Mouse (Mus musculus): ENCODE measurements at regions not wholly inside any gene's neighbourhood (a gene's known extent, or its start where the extent isn't known, plus 50 kb on each side); places are given as distances from the start of the nearest gene placed in this dataset.
A peak's percentile ranks its signal among the peaks of the same experiment; 100 is the strongest.

DNA sequence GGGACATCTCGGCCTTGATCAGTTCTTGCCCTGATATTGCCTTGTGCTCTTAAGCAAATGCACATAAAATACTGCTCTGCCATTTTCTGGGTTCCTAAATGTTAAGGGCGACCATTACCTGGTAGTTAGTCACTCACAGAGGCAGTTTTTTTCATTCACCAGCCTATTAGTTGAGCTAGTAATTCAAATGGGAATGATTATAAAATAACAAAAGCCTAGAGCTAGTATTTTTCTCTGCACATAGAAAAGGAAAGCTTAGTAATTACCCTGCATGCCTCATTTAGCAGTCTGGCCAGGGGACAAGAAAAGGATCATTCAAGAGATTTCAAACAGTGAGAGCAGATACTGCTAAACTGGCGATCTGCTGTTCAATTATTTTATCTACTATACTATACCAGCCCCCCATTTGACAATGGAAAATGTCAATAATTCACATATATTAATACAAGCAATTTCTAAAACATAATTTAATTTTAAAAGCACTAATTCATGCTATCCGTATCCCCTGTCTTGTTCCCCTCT lies 645.1 kb downstream of the Pdha2 start:
- WGBS, result 27% methylated on average over 4 of the region's 4 CpGs
- TF ChIP-seq CTCF (IDR thresholded peaks at IDR 0.05; ENCODE audit: low read depth), result no peak
- Histone ChIP-seq H3K27me3 (ENCODE audit: insufficient read depth, low read length) (no peaks in the 10 kb centered on the region), H3K4me3 (ENCODE audit: low read depth, low read length) (no peak overlapping the region), H3K27ac (ENCODE audit: low read depth, low read length) (no peak overlapping the region), H3K9ac (no peak overlapping the region), H3K36me3 (ENCODE audit: insufficient read depth) (no peaks in the 10 kb centered on the region), H3K4me1 (ENCODE audit: insufficient read depth) (no peaks in the 10 kb centered on the region), H3K4me2 (ENCODE audit: low read depth) (no peak overlapping the region), H3K9me3 (ENCODE audit: low read length) (no peaks in the 10 kb centered on the region)
- ATAC-seq (no peak), DNase-seq (no peak)

DNA sequence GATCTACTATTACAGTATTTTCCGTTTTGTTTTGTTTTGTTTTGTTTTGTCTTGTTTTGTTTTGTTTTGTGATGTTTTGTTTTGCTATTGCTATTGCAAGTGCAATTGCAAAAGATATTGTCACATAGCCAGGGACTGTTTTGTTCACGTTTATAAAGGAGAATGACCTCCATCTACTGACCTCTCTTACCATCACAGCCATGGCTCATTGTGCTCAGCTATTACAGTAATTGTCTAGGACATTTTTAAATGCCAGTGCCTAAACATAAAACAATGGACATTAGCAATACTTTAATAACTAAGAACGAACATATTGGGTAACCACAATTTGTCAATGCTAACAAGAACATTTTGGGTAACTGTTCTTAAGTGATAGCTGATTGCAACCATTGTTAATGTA lies 657.4 kb downstream of the Pdha2 start:
- H3K36me3 ChIP-seq (ENCODE audit: insufficient read depth), result no peaks in the 10 kb centered on the region

DNA sequence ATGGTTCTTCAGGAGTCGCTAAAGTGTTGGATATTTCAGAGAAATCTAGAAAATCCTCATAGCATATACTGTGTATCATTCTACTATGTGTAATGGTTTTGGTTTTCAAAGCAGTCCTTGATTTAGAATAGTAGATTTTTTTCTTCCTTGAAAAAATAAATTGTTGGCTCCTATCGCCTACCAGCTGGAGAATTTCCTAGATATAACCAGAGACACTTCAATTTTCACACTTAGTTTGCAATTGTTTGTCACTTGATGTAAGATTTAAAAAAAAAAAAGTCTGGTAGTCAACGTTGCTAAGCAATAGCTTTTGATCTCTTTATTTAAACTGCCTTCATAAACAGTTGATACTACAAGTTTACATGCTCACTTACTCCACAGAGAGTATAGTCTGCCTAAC lies 663.7 kb downstream of the Pdha2 start:
- H3K27ac ChIP-seq (ENCODE audit: low read depth, low read length), result no peak overlapping the region
- no peaks in the 10 kb centered on the region for H3K4me1 ChIP-seq (ENCODE audit: insufficient read depth)
- H3K4me2 ChIP-seq (ENCODE audit: low read depth), result no peak overlapping the region
- no peaks in the 10 kb centered on the region for H3K36me3 ChIP-seq (ENCODE audit: insufficient read depth)
- 66% methylated on average over 3 of the region's 3 CpGs for WGBS
- no peaks in the 10 kb centered on the region for H3K9me3 ChIP-seq (ENCODE audit: low read length)
- no peak overlapping the region for H3K9ac ChIP-seq
- H3K4me3 ChIP-seq (ENCODE audit: low read depth, low read length), result no peak overlapping the region
- DNase-seq (peak; percentile 61), ATAC-seq (peak; percentile 80)
- no peak for TF ChIP-seq CTCF (IDR thresholded peaks at IDR 0.05; ENCODE audit: low read depth)
- H3K27me3 ChIP-seq (ENCODE audit: insufficient read depth, low read length), result no peaks in the 10 kb centered on the region

More for the DNA sequence above, 657.4 kb downstream of the Pdha2 start:
- TF ChIP-seq CTCF (IDR thresholded peaks at IDR 0.05; ENCODE audit: low read depth), result no peak
- no peak overlapping the region for H3K4me3 ChIP-seq (ENCODE audit: low read depth, low read length)
- no peak overlapping the region for H3K4me2 ChIP-seq (ENCODE audit: low read depth)
- no peaks in the 10 kb centered on the region for H3K4me1 ChIP-seq (ENCODE audit: insufficient read depth)
- H3K27me3 ChIP-seq (ENCODE audit: insufficient read depth, low read length), result no peaks in the 10 kb centered on the region
- no peaks in the 10 kb centered on the region for H3K9me3 ChIP-seq (ENCODE audit: low read length)
- DNase-seq (no peak), ATAC-seq (no peak)
- H3K27ac ChIP-seq (ENCODE audit: low read depth, low read length), result no peak overlapping the region
- H3K9ac ChIP-seq, result no peak overlapping the region
- WGBS, result 62% methylated on average over 3 of the region's 3 CpGs

DNA sequence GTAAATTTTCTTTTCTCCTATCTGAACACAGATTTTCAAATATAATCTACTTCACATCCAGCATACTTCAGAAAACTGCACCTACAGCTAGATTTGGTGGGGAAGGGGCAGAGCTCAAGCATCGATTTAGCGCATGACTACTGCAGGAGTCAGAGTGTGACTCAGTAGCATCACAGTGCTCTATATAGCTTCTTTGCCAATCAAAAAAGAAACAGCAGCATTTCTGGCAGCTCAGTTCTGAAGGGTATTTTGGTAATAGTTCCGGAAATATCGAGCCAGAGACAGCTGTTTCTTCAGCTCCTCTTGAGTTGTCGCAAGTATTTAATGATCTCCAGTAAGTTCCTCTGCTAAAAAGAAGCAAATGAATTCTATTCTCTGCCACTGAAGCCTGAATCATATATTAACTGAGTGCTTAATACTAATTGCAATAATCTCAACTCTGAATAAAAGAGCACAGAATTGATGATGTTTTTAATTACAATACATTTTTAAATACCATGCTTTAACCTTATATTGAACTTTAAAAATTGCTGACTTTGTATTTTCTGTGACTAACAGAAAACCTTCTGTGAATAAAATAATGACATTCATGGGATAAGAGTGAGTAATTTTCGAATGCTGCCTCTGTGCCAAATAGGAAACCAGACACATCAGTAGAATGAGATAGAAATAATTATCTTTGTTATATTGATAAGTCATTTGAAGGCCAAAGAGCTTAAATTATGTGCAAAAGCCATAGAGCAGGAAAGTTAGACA lies 680.2 kb downstream of the Pdha2 start:
- ATAC-seq (peak; percentile 69), DNase-seq (no peak)
- WGBS, result 53% methylated on average over 6 of the region's 6 CpGs
- H3K9me3 ChIP-seq (ENCODE audit: low read length), result no peaks in the 10 kb centered on the region
- TF ChIP-seq CTCF (IDR thresholded peaks at IDR 0.05; ENCODE audit: low read depth), result no peak
- H3K4me2 ChIP-seq (ENCODE audit: low read depth), result no peak overlapping the region
- H3K36me3 ChIP-seq (ENCODE audit: insufficient read depth), result no peaks in the 10 kb centered on the region
- H3K27me3 ChIP-seq (ENCODE audit: insufficient read depth, low read length), result no peaks in the 10 kb centered on the region
- H3K27ac ChIP-seq (ENCODE audit: low read depth, low read length), result no peak overlapping the region
- no peak overlapping the region for H3K9ac ChIP-seq
- H3K4me3 ChIP-seq (ENCODE audit: low read depth, low read length), result no peak overlapping the region
- H3K4me1 ChIP-seq (ENCODE audit: insufficient read depth), result no peaks in the 10 kb centered on the region

DNA sequence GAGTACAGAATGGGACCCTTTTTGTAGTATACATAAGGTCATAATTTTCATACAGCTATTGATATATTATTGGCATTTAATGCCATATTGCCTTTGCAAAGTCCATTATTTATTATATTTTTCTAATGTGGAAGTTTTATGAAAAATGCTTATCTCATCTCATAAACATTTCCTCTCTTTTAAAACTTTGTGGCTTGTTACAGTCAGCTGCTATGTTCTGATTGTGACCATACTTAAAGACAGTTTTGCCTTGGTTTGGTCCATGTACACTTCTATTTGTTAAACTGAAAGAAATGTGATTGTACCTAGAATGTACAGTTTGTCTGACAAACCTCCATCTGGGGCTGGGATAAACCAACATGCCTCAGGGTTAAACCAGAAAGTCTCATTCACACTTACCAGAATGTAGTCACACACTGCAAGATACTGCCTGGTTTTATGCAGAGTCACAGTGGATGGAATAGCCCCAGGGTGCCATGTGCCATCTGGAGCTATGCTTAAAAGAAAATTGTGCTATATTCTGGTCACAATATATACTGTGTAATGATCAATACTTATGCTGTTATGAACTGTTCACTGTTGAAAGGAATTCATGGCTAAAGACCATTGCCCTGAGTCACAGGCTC lies 690.4 kb downstream of the Pdha2 start:
- DNase-seq, result no peak
- Histone ChIP-seq H3K4me3 (ENCODE audit: low read depth, low read length) (no peak overlapping the region), H3K9me3 (ENCODE audit: low read length) (no peaks in the 10 kb centered on the region), H3K27ac (ENCODE audit: low read depth, low read length) (no peak overlapping the region), H3K4me2 (ENCODE audit: low read depth) (no peak overlapping the region), H3K4me1 (ENCODE audit: insufficient read depth) (no peaks in the 10 kb centered on the region), H3K9ac (no peak overlapping the region), H3K27me3 (ENCODE audit: insufficient read depth, low read length) (no peaks in the 10 kb centered on the region), H3K36me3 (ENCODE audit: insufficient read depth) (no peaks in the 10 kb centered on the region)
- TF ChIP-seq CTCF (IDR thresholded peaks at IDR 0.05; ENCODE audit: low read depth), result no peak
- ATAC-seq, result peak; percentile 55

DNA sequence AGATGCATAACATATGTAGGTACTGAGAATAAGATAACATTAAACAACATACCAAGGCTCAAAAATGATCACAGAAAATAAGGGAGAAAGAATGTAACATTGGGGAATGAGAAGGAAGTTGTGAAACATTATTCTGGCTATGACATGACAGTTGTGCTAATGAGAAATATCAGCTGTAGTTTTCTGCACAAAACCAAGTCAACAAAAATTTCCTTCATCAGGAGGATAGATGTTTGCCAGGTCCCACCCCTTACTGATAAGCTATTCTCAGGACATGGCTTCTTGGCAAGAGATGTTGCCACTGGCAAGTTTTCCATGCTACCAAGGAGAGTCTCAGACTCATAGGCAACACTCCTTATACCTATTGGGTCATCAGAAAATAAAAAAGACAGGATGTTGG lies 701.3 kb downstream of the Pdha2 start:
- ATAC-seq, result no peak
- Histone ChIP-seq H3K9ac (no peak overlapping the region), H3K27ac (ENCODE audit: low read depth, low read length) (no peak overlapping the region), H3K36me3 (ENCODE audit: insufficient read depth) (no peaks in the 10 kb centered on the region), H3K4me2 (ENCODE audit: low read depth) (no peak overlapping the region), H3K4me3 (ENCODE audit: low read depth, low read length) (no peak overlapping the region), H3K9me3 (ENCODE audit: low read length) (no peaks in the 10 kb centered on the region), H3K27me3 (ENCODE audit: insufficient read depth, low read length) (no peaks in the 10 kb centered on the region), H3K4me1 (ENCODE audit: insufficient read depth) (no peaks in the 10 kb centered on the region)
- no peak for TF ChIP-seq CTCF (IDR thresholded peaks at IDR 0.05; ENCODE audit: low read depth)
- DNase-seq, result no peak

DNA sequence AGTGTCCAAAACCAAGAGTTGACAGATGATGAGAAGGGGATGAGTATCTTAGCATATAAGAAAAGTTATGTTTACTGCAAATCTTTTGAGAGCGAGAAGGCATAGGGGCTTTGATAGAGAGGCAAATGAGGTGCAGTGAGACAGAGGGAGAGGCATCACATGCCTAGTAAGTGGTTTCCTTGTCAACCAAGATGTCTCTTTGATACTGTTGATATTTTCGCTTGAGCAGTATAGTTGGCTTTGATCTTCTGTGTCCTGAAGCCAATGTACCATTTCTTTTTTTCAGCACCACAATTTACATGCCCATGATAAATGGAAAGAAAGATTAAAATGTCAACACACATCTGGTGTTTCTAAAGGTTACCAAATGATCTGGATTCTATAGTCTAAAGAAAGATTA lies 702.1 kb downstream of the Pdha2 start:
- WGBS, result 82% methylated on average over 2 of the region's 2 CpGs

More for the DNA sequence above, 702.1 kb downstream of the Pdha2 start:
- Histone ChIP-seq H3K9me3 (ENCODE audit: low read length) (no peaks in the 10 kb centered on the region), H3K4me3 (ENCODE audit: low read depth, low read length) (no peak overlapping the region), H3K27me3 (ENCODE audit: insufficient read depth, low read length) (no peaks in the 10 kb centered on the region), H3K36me3 (ENCODE audit: insufficient read depth) (no peaks in the 10 kb centered on the region), H3K4me1 (ENCODE audit: insufficient read depth) (no peaks in the 10 kb centered on the region), H3K27ac (ENCODE audit: low read depth, low read length) (no peak overlapping the region), H3K4me2 (ENCODE audit: low read depth) (no peak overlapping the region), H3K9ac (no peak overlapping the region)
- DNase-seq, result no peak
- no peak for ATAC-seq
- TF ChIP-seq CTCF (IDR thresholded peaks at IDR 0.05; ENCODE audit: low read depth), result no peak
